Mouse (Mus musculus) lung, adult 2 months (tissue): Measurements from ENCODE around the gene Axl.

Experiments
- CTCF ChIP-seq: fragments of 200-500 bp; IDR thresholded peaks from 2 replicates; pipeline ENCODE4 v1.5.1; 2011; ENCODE audit warnings: mild to moderate bottlenecking, low read length, control low read depth; ENCODE audit not compliant: insufficient read depth
- POLR2A ChIP-seq: fragments of 200-500 bp; IDR thresholded peaks from 2 replicates; pipeline ENCODE4 v1.6.1; 2011; ENCODE audit warnings: low read depth, mild to moderate bottlenecking, control low read depth, low read length, borderline replicate concordance; ENCODE audit errors: extremely low read depth

GRCm38 (mm10) chr7:25720760-25721159 lies 67.7 kb downstream of the Axl start:
- TF ChIP-seq CTCF (no peak), POLR2A (no peak)
